Mouse (Mus musculus): ENCODE data around the gene Dirc2.

DNA sequence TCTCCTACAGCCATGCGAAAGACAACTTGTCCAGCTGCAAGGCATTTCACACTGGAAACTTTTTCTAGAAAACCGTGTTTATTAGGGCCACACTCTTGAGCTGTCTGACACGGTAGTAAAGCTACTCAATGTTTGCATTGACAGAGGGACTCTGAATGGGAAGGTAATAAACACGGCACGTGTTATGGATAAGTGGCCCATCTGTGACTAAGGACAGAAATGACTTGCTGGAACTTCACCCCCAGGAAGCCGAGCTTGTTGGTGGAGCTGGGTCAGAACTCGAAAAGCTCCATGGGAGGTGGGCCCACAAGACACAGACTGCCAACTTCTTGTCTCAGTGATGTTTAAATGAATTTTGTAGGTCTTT is 20.9 kb downstream of the Dirc2 start:
- TF ChIP-seq POLR2A (IDR thresholded peaks at IDR 0.05; ENCODE audit: borderline replicate concordance, extremely low read depth, insufficient read depth, insufficient read length, poor library complexity, severe bottlenecking) = no peak
- no peak for TF ChIP-seq CTCF (IDR thresholded peaks at IDR 0.05; ENCODE audit: borderline replicate concordance, extremely low read depth, insufficient read depth, insufficient read length)

Data from brain, embryonic 14.5 days (tissue).